Mouse (Mus musculus) C2C12 (cell line): ENCODE measurements at regions not wholly inside any gene's neighbourhood (a gene's known extent, or its start where the extent isn't known, plus 50 kb on each side); places are given as distances from the start of the nearest gene placed in this dataset.

Experiments
- CTCF ChIP-seq: IDR thresholded peaks from one replicate; pipeline ENCODE4 v1.5.1; 2011; ENCODE audit not compliant: control insufficient read depth, insufficient read depth, insufficient read length
- FOSL1 ChIP-seq: IDR thresholded peaks from one replicate; pipeline ENCODE4 v1.8.0; 2011; ENCODE audit warnings: mild to moderate bottlenecking, low read length; ENCODE audit not compliant: poor library complexity, insufficient read depth, severe bottlenecking
- MAX ChIP-seq: IDR thresholded peaks from one replicate; pipeline ENCODE4 v1.6.1; 2011; ENCODE audit warnings: mild to moderate bottlenecking, control low read depth
- MYOD1 ChIP-seq: IDR thresholded peaks from one replicate; pipeline ENCODE4 v1.6.1; 2011; ENCODE audit warnings: low read depth; ENCODE audit not compliant: control insufficient read depth, insufficient read length
- USF1 ChIP-seq: IDR thresholded peaks from one replicate; pipeline ENCODE4 v1.6.1; 2011; ENCODE audit warnings: low read depth, mild to moderate bottlenecking, control low read depth, moderate library complexity

DNA sequence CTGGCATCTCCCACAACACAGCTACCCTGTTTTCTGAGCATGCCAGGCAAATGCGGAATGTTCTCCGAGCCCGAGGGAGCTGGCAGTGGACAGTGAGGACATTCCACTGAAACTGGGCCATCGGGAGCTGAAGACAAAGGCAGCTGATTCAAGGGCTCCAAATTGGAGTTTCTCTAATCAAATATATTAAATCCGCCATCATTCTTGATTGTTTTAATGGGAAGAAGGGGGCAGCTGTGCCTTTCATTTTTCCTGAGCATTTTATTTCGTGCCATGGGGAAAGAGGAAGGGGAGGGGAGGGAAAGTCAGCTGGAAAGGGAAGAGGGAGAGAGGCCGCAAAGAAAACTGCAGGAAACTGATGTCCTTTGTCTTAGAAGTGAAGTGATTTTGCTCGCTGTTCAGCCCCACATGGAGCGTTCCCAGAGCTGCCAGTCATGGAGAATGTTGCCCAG, 373.9 kb downstream of the Cog6 start:
- TF ChIP-seq USF1 (no peak), MYOD1 (no peak), CTCF (no peak), MAX (no peak), FOSL1 (no peak)
